Mouse (Mus musculus) forebrain, embryonic 16.5 days (tissue): Measurements from ENCODE around the gene Fkbp15. TPM values are rescaled to one million over a fixed set of nuclear protein-coding genes. Genes with fewer than 3 reads are reported as not detected.
A peak's percentile ranks its signal among the peaks of the same experiment; 100 is the strongest.

Source experiments
- ATAC-seq: fragments of 200-750 bp; cut with Nextera tagmentation; 2 replicates; pipeline ENCODE4 v1.8.0; 2017; ENCODE audit warnings: mild to moderate bottlenecking, moderate library complexity
- H3K27ac ChIP-seq: fragments of 300-500 bp; sonication (generic); 2 replicates; pipeline ENCODE4 v1.5.1; 2014; ENCODE audit warnings: low read length, control low read depth
- H3K27me3 ChIP-seq: fragments of 300-500 bp; sonication (generic); replicated peaks from 2 replicates; pipeline ENCODE4 v1.6.1; 2014; ENCODE audit warnings: low read length; ENCODE audit not compliant: control insufficient read depth, insufficient read depth
- H3K36me3 ChIP-seq: fragments of 300-500 bp; sonication (generic); 2 replicates; pipeline ENCODE4 v1.6.1; 2014; ENCODE audit not compliant: control insufficient read depth, insufficient read depth
- H3K4me1 ChIP-seq: fragments of 300-500 bp; sonication (generic); replicated peaks from 2 replicates; pipeline ENCODE4 v1.6.1; 2014; ENCODE audit warnings: low read length; ENCODE audit not compliant: control insufficient read depth, insufficient read depth
- H3K4me2 ChIP-seq: fragments of 300-500 bp; sonication (generic); 2 replicates; pipeline ENCODE4 v1.6.1; 2014; ENCODE audit warnings: mild to moderate bottlenecking, low read length, control low read depth
- H3K4me3 ChIP-seq: fragments of 300-500 bp; sonication (generic); replicated peaks from 2 replicates; pipeline ENCODE4 v1.5.1; 2014; ENCODE audit warnings: mild to moderate bottlenecking, low read length, control low read depth
- H3K9ac ChIP-seq: fragments of 300-500 bp; sonication (generic); replicated peaks from 2 replicates; pipeline ENCODE4 v1.6.1; 2014; ENCODE audit warnings: low read depth, low read length, control low read depth
- H3K9me3 ChIP-seq: fragments of 300-500 bp; sonication (generic); 2 replicates; pipeline ENCODE4 v1.6.1; 2016; ENCODE audit warnings: low read length; ENCODE audit not compliant: control insufficient read depth
- WGBS: fragments of 180-500 bp; shearing (Covaris S2); extraction: QIAGEN DNeasy Blood & Tissue Kit; methylation state at CpG from one replicate; pipeline ENCODE4 v1.1.7; 2014; 5-methylcytosine and 5-hydroxymethylcytosine counted together
- polyA plus RNA-seq: library from polyadenylated mRNA; unstranded; fragments of >200 nt; fragmentation: Nextera tagmentation; extraction: Ambion mirVana; gene quantifications from 2 replicates; pipeline ENCODE4 v1.2.1, GENCODE M21; 2015

The Fkbp15 gene
- 23.5 and 24.0 TPM in 2 replicates for polyA plus RNA-seq

DNA sequence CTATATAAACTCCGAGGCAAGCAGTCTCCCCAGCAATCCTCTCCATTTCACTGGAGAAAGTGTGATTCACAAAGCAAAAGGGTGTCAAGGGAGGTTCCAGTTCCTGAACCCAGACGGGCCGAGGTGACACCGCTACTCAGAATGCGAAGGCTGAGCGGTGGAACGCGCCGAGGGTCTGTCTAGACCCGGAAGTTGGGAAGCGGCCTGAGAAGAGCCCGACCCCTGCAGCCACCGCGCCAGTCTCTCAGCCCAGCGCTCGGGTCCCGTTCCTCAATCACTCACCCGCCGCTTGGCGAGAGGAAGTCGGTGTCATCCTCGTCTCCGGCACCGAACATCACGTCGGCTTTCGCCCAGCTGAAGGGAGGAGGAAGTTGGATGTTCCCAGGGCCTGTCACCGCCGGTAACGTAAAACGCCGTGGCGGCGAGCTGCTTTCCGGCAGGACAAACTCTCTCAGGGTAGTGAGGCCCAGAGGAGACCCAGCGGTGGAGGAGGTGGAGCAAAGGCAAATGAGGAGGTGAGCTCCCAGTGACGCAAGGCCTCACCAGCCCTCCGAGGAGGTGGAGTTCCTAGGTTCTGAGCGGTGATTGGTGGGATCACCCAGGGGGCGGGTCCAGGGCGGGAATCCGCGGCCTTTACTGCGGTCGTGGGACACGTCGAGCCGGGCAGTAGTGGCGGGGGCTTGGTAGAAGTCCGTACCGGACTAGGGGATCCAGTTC is at the start of gene Fkbp15, which contains the start of gene Slc31a1:
TSS of gene Fkbp15 (minus strand) at position 461 of the 717 bp plus-strand sequence.
TSS of gene Slc31a1 (plus strand) at position 640 of the 717 bp plus-strand sequence.
- Histone ChIP-seq H3K9ac (peak within 1 kb of the TSS; percentile 86), H3K27me3 (no peaks in the 10 kb centered on the region), H3K4me2 (peak within 1 kb of the TSS; percentile 90), H3K36me3 (no peaks in the 10 kb centered on the region), H3K9me3 (no peaks in the 10 kb centered on the region), H3K4me1 (peaks cover 23% of the 10 kb centered on the region), H3K27ac (peak within 1 kb of the TSS; percentile 81), H3K4me3 (peak within 1 kb of the TSS; percentile 88)
- WGBS: under 1% methylated on average over 51 of the region's 51 CpGs
- ATAC-seq: peak; percentile 100

DNA sequence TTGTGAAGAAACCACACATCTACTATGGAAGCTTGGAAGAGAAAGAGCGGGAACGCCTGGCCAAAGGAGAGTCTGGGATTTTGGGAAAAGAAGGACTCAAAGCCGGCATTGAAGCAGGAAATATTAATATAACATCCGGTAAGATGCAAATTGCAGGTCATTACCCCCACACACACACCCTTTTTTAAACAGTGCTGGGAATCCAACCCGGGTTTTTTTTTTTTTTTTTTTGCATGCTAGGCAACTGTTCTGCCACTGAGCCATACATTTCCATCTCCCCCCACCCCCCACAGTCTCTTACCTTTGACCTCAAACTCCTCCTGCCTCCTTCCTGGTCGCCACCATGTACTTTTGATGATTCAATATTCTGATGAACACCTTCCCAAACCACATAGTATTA is 49.3 kb upstream of the Fkbp15 start:
- H3K4me1 ChIP-seq: peaks cover 28% of the 10 kb centered on the region
- H3K9me3 ChIP-seq: no peaks in the 10 kb centered on the region
- peak overlapping the region; percentile 73 for H3K4me3 ChIP-seq
- no peak for ATAC-seq
- no peak overlapping the region for H3K27ac ChIP-seq
- WGBS: 28% methylated on average over 6 of the region's 6 CpGs
- H3K36me3 ChIP-seq: peaks cover 5% of the 10 kb centered on the region; the same call in 1 of the 2 replicates
- H3K4me2 ChIP-seq: peak overlapping the region; percentile 56
- no peaks in the 10 kb centered on the region for H3K27me3 ChIP-seq
- H3K9ac ChIP-seq: peak overlapping the region; percentile 73

DNA sequence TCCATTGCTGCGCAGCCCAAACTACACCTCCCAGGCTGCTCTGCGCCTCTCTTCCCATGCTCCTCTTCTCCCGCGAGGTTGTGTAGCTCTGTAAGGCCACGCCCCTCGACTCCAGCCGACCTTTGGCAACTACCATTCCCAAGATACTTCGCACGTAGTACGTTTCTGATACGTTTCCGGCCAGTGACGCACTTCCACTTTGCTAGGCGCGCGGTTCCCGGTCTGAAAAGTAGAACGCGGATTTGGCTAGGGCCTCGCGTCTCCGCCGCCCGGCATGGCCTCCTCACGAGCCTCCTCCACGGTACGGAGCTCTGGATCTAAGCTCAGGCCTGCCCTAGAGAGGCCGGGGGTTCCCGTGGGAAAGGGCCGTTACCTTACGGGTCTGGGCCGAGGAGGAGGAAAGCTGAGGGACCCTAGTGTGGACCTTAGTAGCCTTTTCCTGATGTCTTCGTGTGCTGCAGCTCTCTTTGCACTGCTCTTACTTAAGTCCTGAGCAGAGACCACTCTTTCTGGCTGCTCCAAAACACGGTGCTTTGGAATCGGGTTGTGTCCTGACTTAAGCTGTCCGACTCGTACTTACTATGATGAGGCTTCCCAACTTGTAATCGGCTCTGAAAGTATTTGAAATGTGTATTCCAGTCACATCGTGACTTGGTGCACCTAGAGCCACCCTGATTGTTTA is 48.4 kb upstream of the Fkbp15 start, which contains the start of the genes Cdc26 and Prpf4:
TSS of gene Cdc26 (minus strand) at position 42 of the 682 bp plus-strand sequence.
TSS of gene Prpf4 (plus strand) at position 197 of the 682 bp plus-strand sequence.
- Histone ChIP-seq H3K36me3 (peaks cover 5% of the 10 kb centered on the region; the same call in 1 of the 2 replicates), H3K4me2 (peak within 1 kb of the TSS; percentile 56), H3K4me3 (peak within 1 kb of the TSS; percentile 73), H3K9ac (peak within 1 kb of the TSS; percentile 73), H3K4me1 (peaks cover 28% of the 10 kb centered on the region), H3K27me3 (no peaks in the 10 kb centered on the region), H3K9me3 (no peaks in the 10 kb centered on the region), H3K27ac (peak within 1 kb of the TSS; percentile 80)
- WGBS: under 1% methylated on average over 39 of the region's 39 CpGs
- peak; percentile 99 for ATAC-seq

DNA sequence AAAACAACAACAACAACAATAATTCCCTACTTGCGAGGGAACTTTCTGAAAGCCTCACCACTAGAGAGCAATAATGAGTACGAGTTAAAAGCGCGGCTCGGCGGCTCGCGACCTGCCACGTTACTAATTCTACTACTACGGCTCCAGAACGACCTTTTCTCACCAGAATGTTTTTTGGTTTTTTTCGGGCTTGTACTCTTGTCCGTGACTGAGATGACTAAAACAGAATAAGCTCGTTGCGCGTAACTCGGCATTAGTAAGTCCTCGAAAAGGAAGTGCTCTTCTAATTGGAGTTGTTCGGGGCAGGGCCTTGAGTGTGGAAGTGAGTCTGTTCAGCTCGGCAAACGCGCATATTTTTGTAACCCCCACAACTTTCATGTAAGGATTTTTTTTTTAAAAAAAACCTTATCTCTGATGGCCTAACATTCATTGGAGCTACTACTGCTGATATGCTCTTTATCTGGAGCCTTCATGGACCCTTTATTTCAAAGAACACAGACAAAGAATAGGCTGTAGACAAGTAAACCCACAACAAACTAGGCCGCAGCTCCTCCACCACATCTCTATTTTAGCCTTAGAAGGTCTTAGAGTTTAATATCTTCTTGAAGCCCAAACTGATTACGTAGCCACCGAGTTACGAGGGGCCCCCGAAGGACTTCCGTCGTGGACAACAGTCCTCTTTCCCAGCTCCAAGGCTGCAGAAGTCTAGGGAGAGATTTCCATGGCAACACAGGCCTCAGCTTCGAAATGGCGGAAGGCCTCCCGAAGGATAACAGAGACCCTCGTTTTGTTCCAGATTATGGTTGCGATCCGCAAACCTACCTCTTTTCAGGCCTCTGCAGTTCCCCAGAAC is 47.6 kb upstream of the Fkbp15 start:
- peaks cover 28% of the 10 kb centered on the region for H3K4me1 ChIP-seq
- H3K9ac ChIP-seq: peak overlapping the region; percentile 65
- peak overlapping the region; percentile 73 for H3K4me3 ChIP-seq
- no peaks in the 10 kb centered on the region for H3K9me3 ChIP-seq
- H3K4me2 ChIP-seq: peak overlapping the region; percentile 48
- under 1% methylated on average over 35 of the region's 35 CpGs for WGBS
- H3K36me3 ChIP-seq: peaks cover 5% of the 10 kb centered on the region; the same call in 1 of the 2 replicates
- peak overlapping the region; percentile 55 for H3K27ac ChIP-seq
- peak; percentile 57 for ATAC-seq
- no peaks in the 10 kb centered on the region for H3K27me3 ChIP-seq

DNA sequence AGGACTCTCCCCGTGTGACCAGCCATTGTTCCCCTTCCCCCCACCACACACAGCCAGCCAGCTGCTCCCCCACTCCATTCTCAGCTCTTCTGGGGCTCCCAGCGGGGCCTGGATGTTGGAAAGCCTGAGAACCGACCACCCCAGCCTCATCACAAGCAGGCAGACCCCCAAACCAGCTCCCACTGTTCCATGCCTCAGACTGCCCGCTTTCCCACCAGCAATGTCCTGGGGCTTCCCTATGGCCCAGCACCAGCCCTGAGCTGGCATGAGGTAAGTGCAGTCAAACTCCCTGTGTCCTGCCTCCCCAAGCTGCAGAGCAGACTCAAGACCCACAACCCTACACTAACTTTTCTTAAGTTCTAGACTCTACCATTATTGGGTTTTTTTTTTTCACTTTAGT is 45.8 kb upstream of the Fkbp15 start:
- H3K4me3 ChIP-seq: no peak overlapping the region
- peaks cover 28% of the 10 kb centered on the region for H3K4me1 ChIP-seq
- H3K4me2 ChIP-seq: no peak overlapping the region
- H3K36me3 ChIP-seq: peaks cover 3% of the 10 kb centered on the region; the same call in 1 of the 2 replicates
- no peak overlapping the region for H3K27ac ChIP-seq
- H3K27me3 ChIP-seq: no peaks in the 10 kb centered on the region
- no peaks in the 10 kb centered on the region for H3K9me3 ChIP-seq
- H3K9ac ChIP-seq: no peak overlapping the region
- WGBS: 83% methylated on average over 4 of the region's 4 CpGs
- ATAC-seq: no peak

DNA sequence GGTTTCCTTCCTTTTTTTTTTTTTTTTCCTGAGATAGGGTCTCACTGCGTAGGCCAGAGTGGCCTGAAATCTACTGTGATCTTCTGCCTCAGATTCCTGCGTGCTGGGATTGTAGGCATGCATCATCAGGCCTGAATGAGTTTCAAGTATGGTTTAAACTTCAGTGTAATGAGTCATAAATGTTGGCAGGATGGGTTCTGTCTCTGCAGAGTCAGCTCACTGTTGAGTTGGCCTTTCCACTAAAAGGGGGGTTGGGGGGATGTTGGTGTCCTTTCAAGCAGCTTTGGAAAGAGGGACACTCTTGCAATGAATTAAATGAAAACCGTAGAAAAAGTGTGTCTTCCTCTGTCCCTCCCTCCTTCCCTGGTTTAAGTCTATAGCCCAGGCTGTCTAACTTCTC is 38.6 kb upstream of the Fkbp15 start:
- H3K9me3 ChIP-seq: no peaks in the 10 kb centered on the region
- no peak for ATAC-seq
- no peaks in the 10 kb centered on the region for H3K27me3 ChIP-seq
- no peak overlapping the region for H3K4me3 ChIP-seq
- no peak overlapping the region for H3K27ac ChIP-seq
- 90% methylated on average over 3 of the region's 3 CpGs for WGBS
- H3K4me1 ChIP-seq: no peaks in the 10 kb centered on the region
- no peak overlapping the region for H3K9ac ChIP-seq
- no peak overlapping the region for H3K4me2 ChIP-seq
- H3K36me3 ChIP-seq: peaks cover 40% of the 10 kb centered on the region

DNA sequence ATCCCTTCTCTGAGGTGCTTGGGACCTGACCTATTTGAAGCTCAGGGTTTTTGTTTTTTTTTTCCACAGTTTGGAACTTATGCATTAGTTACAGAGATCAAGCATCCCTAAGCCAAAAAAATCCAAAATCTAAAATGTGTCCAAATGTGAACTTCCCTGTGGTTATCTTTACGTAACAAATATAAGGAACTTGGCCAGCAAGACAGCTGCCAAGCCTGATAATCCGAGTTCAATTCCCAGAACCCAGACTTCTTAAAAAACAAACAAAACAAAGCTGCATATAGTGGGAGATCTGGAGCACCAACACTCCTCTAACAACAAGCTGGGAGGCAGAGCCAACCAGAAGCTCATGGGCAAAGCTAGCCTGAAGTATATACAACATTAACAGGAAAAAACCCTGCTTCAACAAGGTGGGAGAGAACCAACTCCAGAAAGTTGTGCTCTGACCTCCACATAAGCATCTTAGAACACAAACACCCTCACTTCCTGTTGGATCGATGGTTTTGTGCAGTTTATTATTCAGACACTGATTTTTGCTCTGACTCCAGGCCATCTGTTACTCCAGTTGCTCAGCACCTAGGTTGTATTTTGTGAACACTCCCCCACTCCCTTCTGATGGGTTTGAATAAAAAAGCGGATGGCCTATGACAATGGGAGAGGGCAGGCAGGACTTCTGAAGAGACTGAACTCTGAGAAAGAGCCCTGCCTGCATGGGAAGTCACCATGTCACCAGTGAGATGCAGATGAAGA is 37.4 kb upstream of the Fkbp15 start:
- no peak for ATAC-seq
- H3K4me3 ChIP-seq: no peak overlapping the region
- no peaks in the 10 kb centered on the region for H3K4me1 ChIP-seq
- 74% methylated on average over 4 of the region's 4 CpGs for WGBS
- no peak overlapping the region for H3K9ac ChIP-seq
- H3K27ac ChIP-seq: no peak overlapping the region
- no peaks in the 10 kb centered on the region for H3K9me3 ChIP-seq
- H3K4me2 ChIP-seq: no peak overlapping the region
- peaks cover 40% of the 10 kb centered on the region for H3K36me3 ChIP-seq
- no peaks in the 10 kb centered on the region for H3K27me3 ChIP-seq

DNA sequence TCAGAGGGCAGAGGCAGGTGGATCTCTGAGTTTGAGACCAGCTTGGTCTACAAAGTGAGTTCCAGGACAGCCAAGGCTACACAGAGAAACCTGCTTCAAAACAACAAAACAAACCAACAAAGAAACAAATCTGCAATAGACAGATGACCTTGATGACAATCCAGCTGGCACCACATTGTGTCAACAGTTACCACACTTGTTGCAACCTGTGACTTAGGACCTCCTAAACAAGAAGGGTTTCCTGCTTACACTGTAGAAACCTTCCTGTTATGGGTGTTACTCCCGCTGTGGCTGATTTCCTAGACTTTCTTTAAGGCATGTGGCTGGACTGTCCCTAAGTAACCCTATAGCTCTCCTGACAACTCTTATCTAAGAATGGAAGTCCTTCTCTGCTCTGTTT is 35.5 kb upstream of the Fkbp15 start:
- Histone ChIP-seq H3K4me3 (no peak overlapping the region), H3K27ac (no peak overlapping the region), H3K4me2 (no peak overlapping the region), H3K27me3 (no peaks in the 10 kb centered on the region), H3K36me3 (peaks cover 35% of the 10 kb centered on the region), H3K4me1 (no peaks in the 10 kb centered on the region), H3K9me3 (no peaks in the 10 kb centered on the region), H3K9ac (no peak overlapping the region)
- WGBS: 96% methylated on average over 1 of the region's 1 CpGs
- no peak for ATAC-seq
